Mouse (Mus musculus) 3T3-L1 (cell line): ENCODE measurements around the gene Myt1.
"Not testable (repeated sequence)": the region's sequence is repeated elsewhere in the genome, so short reads cannot be mapped to it uniquely, and the experiment has no call there.

Experiments
- DNase-seq: peaks from one replicate; pipeline ENCODE4 v3.0.0-alpha.2; 2015; ENCODE audit warnings: low read depth, low spot score

The Myt1 gene

GRCm38 (mm10) chr2:181777715-181778114 lies 14.6 kb downstream of the Myt1 start:
- peak; percentile 29 for DNase-seq

- DNase-seq: no peak
Observed at GRCm38 (mm10) chr2:181781421-181781820, 18.3 kb downstream of the Myt1 start.

GRCm38 (mm10) chr2:181787852-181788251 lies 24.7 kb downstream of the Myt1 start:
- no peak for DNase-seq

GRCm38 (mm10) chr2:181789396-181789795 lies 26.3 kb downstream of the Myt1 start:
- DNase-seq: no peak

- not testable (repeated sequence) for DNase-seq
Observed at GRCm38 (mm10) chr2:181793186-181793585, 30.1 kb downstream of the Myt1 start.

- no peak for DNase-seq
Observed at GRCm38 (mm10) chr2:181795641-181796130, 32.6 kb downstream of the Myt1 start.

- no peak for DNase-seq
Observed at GRCm38 (mm10) chr2:181797672-181798071, 34.5 kb downstream of the Myt1 start.

GRCm38 (mm10) chr2:181829032-181829650 lies 66.0 kb downstream of the Myt1 start:
- DNase-seq: peak; percentile 19

- peak; percentile 86 for DNase-seq
Observed at GRCm38 (mm10) chr2:181832745-181833144, 69.6 kb downstream of the Myt1 start.

- peak; percentile 95 for DNase-seq
Observed at GRCm38 (mm10) chr2:181837372-181838292, 74.5 kb downstream of the Myt1 start, which contains the start of gene Pcmtd2. Pcmtd2 (plus strand) TSS chr2:181837854.

GRCm38 (mm10) chr2:181838293-181838680 lies 75.2 kb downstream of the Myt1 start:
- DNase-seq: peak; percentile 29

- DNase-seq: no peak
Observed at GRCm38 (mm10) chr2:181845709-181846394, 82.7 kb downstream of the Myt1 start.

GRCm38 (mm10) chr2:181863791-181864535 lies 100.8 kb downstream of the Myt1 start, which contains the start of gene Polr3k:
Polr3k (plus strand) TSS chr2:181864337.
- peak; percentile 99 for DNase-seq

GRCm38 (mm10) chr2:181864536-181864860 lies 101.4 kb downstream of the Myt1 start:
- DNase-seq: no peak

- DNase-seq: peak; percentile 93
Observed at GRCm38 (mm10) chr2:181866931-181867330, 103.8 kb downstream of the Myt1 start.

GRCm38 (mm10) chr2:181871039-181871438 lies 107.9 kb downstream of the Myt1 start:
- no peak for DNase-seq
